Mouse (Mus musculus): Measurements from ENCODE around the gene Leng8.

DNA sequence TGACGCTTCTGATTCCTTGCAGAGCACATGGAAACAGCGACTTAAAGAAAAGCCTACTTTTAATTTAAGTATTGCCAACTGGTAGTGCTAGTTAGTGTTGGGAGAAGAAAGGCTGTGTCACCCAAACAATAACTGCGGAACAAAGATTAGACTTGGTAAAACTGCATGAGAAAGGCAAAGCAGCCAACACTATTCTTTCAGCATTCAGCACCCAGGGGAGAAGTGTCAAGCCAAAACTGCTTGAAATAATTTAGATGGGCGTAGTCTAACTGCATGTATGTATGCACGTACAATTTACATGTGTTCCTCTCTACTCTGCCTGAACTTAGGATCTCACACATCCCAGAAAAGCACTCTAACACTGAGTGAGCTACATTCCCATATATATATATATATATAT is 17.5 kb downstream of the Leng8 start:
- no peak for TF ChIP-seq CTCF (IDR thresholded peaks at IDR 0.05; ENCODE audit: control insufficient read depth, insufficient read depth, low read length)
- no peak for TF ChIP-seq POLR2A (IDR thresholded peaks at IDR 0.05; ENCODE audit: borderline replicate concordance, control insufficient read depth, low read depth, low read length)
